Comparison of ENCODE assay signal across 9 mouse cellular contexts in the genomic region with DNA sequence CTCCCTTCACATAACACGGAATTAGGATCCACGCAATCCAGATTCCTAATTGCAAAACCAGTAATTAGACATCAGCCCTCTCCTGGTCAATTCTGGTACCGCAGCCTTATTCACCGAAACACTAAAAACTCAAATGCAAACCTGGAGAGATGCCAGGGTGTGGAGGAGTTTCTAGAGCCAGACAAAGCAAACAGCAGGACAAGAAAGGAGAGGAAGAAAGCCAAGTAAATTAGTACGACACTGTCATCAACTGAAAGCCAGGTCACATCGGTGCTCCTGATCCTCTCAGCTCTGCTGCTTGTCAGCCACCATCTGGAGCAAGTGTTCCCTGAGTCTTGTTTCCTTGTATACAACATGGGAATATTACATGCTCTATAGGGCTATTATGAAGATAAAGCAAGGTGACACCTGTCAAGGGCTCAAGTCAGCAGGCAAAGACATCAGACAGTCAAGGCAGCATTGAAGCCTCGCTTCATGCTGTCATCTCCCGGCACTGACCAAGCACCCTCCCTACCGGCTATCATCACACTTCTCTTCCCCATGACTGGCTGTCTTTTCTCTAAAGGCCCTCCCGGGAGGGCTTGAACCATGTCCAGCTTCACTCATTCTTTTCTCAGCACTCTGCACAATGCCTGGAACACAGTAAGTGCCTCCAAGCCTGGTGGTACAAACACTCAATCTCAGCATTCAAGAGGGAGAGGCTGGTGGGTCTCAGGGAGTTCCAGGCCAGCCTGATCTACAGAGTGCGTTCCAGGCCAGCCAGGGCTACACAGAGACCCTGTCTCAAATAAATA. TPM values are rescaled to one million over a fixed set of nuclear protein-coding genes. Genes with fewer than 3 reads are reported as not detected.
DNase-seq lines count a peak whose midpoint lies in the region; ATAC-seq and TF ChIP-seq lines count a peak whose summit lies in the region.
"Had no signal": no experiment of that assay in that cellular context is flagged by ENCODE, and none has a peak within 500 bp of the region (broad histone marks: within the 10 kb centered on the region; RNA-seq: fewer than 3 reads in every experiment).

No protein-coding gene starts in this region.

- H3K4me1 ChIP-seq in G1E (ENCODE audit: insufficient read depth, low read depth, low read length): no peaks in the 10 kb centered on the region

- ATAC-seq in G1E (ENCODE audit: extremely low read depth, insufficient number of reproducible peaks, low FRiP score, poor library complexity, severe bottlenecking): no peak
- peak; percentile 44; the same call in 1 of the 2 replicates for ATAC-seq in neutrophil, adult 5-6 weeks (ENCODE audit: extremely low read depth, insufficient number of reproducible peaks, low FRiP score, poor library complexity, severe bottlenecking)

- H3K27me3 ChIP-seq in G1E (ENCODE audit: insufficient read depth, low read length): peaks cover 21% of the 10 kb centered on the region
- H3K27me3 ChIP-seq: limb, embryonic 12.5 days had no signal

- H3K36me3 ChIP-seq in G1E (replicated peaks): no peaks in the 10 kb centered on the region
- H3K36me3 ChIP-seq: limb, embryonic 12.5 days had no signal

- DNase-seq in left cerebral cortex, adult 18-20 months (ENCODE audit: low spot score in 2 of 2): peak; percentile 35 to 59
- no peak for DNase-seq in left cerebral cortex, adult 11 months (ENCODE audit: low spot score)
- DNase-seq in G1E (ENCODE audit: low spot score): no peak
- peak; percentile 31 for DNase-seq in c-Kit-positive CD71-positive TER-119-negative erythroid progenitor cells, embryonic 14.5 days (ENCODE audit: low read depth)
- DNase-seq in gastrocnemius, adult 8-10 months (ENCODE audit: low spot score in 2 of 2): peak; percentile 13 to 21
- peak; percentile 33 to 68 for DNase-seq in layer of hippocampus, adult 8-10 months (ENCODE audit: low spot score in 2 of 2)
- DNase-seq in urinary bladder, postnatal 4 days (ENCODE audit: low spot score in 2 of 2): peak; percentile 39 to 69

- no peak overlapping the region for H3K4me3 ChIP-seq in G1E (ENCODE audit: low read depth, low read length)
- H3K4me3 ChIP-seq: limb, embryonic 12.5 days had no signal

- TF ChIP-seq CTCF in G1E (IDR thresholded peaks at IDR 0.05; ENCODE audit: low read depth, low read length): peak; percentile 44; the same call in 1 of the 2 replicates

- peaks cover 4% of the 10 kb centered on the region for H3K9me3 ChIP-seq in G1E (replicated peaks)
- H3K9me3 ChIP-seq: limb, embryonic 12.5 days had no signal

RNA-seq across cellular contexts. Expression of gene Gch1, which starts 7.5 kb away (rescaled TPM):
- under 1 TPM; 0.80 to 0.91 TPM for total RNA-seq in left cerebral cortex, adult 18-20 months (2021)
- total RNA-seq in G1E (2014; fragmentation: Nextera tagmentation) (1.6 and 17.3 TPM in 2 replicates), G1E (2017) (0.87 and 1.3 TPM in 2 replicates)
- 0.27 and 0.43 TPM in 2 replicates for polyA plus RNA-seq in G1E (2012)
- 1 to 10 TPM; 1.7 to 2.6 (median 2.4) TPM for total RNA-seq in gastrocnemius, adult 8-10 months (2022)
- 1 to 10 TPM; 1.1 to 1.5 (median 1.4) TPM for total RNA-seq in layer of hippocampus, adult 8-10 months (2022)
- total RNA-seq in neutrophil, adult 5-6 weeks (2017): 12.3 and 12.8 TPM in 2 replicates

Comparison
In these comparisons a context has a peak if more than half of its experiments do, and no peak if none do; other contexts are left out.
1. DNase-seq: peak in left cerebral cortex, adult 18-20 months (2 of 2), c-Kit-positive CD71-positive TER-119-negative erythroid progenitor cells, embryonic 14.5 days (single experiment), gastrocnemius, adult 8-10 months (2 of 2), layer of hippocampus, adult 8-10 months (2 of 2) and urinary bladder, postnatal 4 days (2 of 2); none in left cerebral cortex, adult 11 months (single experiment) and G1E (single experiment).